Mouse (Mus musculus) kidney, postnatal 14 days (tissue): ENCODE measurements around the gene Hnrnpd.
A peak's percentile ranks its signal among the peaks of the same experiment; 100 is the strongest.

Experiments
- DNase-seq: peaks from one replicate; pipeline ENCODE4 v3.0.0; 2022; ENCODE audit warnings: mixed read lengths

The Hnrnpd gene

DNA sequence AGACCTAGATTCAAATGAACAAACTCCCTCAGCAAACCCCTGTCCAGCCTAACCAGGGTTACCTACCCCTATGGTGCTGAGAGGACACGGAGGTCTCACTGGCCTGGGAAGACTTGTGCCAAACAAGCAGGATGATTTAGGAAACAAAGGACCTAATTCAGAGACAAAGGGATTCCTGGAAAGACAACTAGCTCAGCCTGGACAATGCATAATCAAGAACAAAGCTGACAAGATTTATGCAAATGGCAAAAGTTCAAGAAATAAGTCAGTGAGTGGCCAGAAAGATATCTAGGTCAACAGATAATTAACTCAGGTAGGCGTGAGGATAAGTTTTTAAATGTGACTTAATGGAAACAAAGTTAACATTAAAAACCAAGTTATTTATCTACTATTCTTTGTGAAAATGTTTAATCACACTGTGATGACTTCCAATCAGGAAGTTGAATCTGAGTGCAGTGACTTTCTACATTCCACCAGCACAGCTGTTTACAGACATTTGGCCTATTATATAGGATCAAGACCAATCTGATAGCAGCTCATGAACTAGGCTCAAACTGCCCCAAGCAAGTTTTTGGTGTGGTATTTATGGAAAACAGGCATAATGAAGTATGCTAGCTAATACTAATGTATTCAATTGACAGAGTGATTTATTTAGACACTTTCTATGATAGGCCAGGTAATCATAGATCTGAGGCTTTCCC is 19.4 kb downstream of the Hnrnpd start:
- DNase-seq, result no peak

DNA sequence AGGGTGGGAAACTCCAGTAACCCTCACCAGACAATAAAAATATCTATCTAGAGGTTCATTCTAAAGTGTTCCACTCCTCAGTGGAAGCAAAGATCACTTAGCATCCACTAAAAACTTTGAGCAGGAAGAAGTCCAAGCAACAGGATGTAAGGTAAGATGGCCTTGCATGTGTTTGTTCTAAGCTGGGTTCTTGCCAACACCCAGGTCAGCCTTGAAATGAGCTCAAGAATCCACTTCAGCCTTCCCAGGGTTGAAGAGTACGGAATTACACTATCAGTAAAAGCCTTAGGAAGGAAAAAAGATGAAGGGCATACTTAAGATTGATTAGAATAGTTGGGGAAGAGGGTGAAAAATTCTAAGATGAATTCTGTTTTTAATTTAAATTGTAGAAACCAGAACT is 20.1 kb downstream of the Hnrnpd start:
- no peak for DNase-seq

DNA sequence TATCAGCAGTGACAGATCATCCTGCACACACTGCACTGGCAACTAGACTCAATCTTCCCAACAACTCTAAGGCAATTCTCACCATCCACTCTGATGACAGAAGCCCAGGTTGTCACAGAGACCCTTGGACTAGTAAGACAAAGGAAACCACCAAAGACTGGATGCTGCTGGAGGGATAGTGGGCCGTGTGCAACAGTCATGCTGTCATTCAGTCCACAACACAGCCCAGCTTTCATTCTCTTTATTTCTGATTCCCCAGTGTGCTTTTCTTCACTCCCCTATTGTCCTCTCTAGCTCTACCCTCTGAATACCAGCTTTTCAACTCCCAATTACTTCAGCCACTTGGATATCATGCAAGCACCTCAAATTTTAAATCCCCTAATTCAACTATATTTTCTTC is 24.9 kb downstream of the Hnrnpd start:
- no peak for DNase-seq

DNA sequence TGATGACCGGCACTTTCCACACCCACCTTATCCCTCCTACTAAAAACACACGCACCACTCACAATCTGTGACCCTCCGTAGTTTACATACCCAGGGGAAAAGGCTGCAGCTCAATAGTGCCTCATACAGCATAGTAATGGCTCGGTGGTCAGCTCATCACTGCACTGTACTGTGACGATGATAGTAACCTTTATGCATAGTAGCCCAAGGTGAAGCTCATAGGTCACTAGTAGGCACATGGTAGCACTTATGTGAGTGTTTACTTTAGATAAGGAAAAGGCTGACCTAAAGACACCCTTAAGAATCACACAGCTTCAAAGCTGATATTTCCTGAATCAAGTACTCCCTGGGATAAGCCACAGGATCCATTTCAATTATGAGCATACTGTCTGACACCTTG is 26.2 kb downstream of the Hnrnpd start:
- no peak for DNase-seq

DNA sequence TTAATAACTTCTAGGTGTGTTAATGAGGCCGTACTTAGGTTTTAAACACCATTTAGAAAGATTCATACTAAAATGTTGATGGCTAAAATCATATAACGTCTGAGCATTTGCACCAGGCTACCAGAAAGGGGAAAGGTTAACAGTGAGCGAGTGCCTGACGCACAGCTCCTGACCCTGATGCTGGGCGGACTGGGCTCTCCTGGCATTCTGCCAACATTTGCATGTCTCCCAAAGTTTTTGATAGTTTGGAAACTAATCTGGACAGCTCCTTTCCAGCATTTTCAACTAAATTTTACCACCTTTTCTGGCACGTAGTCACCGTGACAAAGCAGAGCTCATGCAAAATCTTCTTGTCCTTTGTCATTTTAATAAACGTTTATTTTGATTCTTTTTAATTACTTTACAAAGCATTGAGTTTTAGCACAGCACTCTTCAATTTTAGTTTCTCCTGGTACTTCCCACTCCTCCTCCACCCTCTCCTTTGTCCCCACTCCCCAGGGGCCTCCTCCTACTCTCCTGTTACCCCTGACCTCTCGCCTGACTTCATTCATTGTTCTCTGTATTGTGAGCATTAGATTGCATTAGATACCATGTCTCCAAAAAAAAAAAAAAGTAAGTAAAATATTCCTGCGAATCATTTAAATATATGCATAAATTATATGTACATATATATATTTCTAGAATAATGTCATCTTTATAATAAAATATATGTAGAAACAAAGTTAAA is 36.8 kb downstream of the Hnrnpd start:
- no peak for DNase-seq

DNA sequence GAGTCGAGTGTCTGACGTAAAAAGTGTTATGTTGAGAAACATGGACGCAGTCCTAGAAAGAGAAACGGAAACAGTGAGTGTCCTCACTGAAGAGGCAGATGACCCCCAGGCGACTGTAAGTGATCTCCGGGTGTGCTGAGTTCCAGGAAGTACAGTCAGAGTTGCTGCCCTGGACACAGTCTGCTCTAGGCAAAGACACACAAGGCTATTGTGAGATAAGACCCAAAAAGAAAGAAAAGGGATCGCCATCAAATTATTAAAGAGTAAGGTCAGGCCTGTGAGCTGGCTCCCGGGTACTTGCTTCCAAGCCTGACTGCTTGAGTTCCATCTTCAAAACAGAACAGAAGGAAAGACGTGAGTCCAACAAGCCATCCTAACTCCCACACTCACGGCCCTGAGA is 37.5 kb downstream of the Hnrnpd start:
- no peak for DNase-seq

DNA sequence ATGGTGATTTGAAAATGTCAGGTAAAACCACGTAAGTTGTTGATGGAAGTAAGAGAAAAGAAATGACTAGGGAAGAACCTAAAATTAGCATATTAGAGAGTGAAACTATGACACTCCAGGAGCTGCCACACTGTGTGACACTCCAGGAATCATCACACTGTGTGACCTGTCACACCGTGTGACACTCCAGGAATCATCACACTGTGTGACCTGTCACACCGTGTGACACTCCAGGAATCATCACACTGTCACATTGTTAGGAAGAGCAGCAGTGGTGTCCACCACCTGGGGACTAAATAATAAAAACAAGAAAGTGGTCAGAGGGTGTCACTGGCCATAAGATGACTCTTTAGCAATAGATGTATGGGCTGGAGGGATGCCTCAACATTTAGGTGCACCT is 39.3 kb downstream of the Hnrnpd start:
- DNase-seq, result no peak

DNA sequence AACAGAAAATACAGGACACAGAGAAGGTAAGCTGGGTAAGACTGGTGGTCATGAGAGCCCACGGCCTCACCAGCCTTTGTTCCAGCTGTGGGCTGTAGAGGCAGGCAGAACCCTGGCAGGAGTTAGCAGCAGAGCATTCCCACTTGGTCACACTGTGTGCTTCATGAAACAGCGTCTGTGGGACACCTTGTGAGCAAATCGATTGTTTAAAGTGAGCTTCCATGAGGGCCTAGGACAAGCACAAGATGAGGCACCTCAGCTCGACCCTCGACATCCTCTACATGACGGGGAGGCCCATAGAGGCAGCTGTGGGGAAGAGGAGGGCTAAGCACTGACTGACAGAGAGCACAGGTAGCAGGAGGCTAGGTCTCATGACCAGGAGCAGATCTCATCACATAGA is 46.8 kb downstream of the Hnrnpd start:
- no peak for DNase-seq

DNA sequence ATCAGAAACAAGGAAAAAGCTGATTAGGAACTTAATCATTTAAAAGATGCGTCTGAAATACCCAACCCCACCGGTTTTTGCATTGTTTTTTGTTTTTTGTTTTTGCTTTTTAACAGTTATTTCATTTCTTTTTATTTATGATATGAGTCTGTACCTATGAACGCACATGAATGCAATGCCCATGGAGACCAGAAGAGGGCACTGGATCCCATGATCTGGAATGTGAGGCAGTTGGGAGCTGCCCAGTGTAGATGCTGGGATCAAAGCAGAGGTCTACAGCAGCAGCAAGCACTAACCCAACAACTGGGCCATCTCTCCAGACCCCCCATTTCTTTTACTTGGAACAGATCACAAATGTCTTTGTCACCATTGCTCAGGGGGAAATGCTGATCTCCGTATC is 50.8 kb downstream of the Hnrnpd start:
- peak; percentile 55 for DNase-seq

DNA sequence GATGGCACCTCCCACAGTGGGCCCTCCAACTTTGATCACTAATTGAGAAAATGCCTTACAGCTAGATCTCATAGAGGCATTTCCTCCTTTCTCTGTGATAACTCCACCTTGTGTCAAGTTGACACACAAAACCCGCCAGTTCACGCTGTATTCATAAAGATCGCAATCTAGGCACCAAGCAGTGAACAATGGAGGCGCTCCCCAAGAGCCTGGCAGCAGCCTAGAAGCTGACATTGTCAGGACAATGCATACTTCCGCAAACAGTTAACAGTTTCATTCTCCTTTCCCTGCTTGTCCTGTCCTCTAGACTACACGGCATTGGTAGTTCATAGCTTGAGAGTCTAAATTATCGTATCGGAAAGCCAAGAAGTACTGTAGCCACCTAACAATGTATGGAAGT is 56.7 kb downstream of the Hnrnpd start:
- no peak for DNase-seq

DNA sequence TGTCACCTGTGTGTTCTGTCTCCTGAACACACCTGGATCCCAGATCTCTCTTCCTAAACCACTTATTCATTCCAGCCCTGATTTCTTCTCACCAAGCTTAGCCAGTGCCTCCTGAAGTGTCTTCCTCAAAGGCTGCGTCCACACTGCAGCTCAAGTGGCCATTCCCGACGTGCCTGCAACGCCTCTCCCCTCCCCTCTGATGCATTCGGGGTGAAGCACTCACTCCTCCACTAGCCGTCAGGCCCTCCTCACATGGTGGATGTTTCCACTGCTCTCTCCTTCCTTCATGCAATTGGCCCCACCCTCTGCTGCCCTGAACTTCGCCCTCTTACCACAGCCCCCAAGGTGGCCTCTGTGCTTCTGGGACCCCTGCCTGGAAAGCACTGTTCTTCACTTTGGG is 63.2 kb downstream of the Hnrnpd start:
- DNase-seq, result no peak

DNA sequence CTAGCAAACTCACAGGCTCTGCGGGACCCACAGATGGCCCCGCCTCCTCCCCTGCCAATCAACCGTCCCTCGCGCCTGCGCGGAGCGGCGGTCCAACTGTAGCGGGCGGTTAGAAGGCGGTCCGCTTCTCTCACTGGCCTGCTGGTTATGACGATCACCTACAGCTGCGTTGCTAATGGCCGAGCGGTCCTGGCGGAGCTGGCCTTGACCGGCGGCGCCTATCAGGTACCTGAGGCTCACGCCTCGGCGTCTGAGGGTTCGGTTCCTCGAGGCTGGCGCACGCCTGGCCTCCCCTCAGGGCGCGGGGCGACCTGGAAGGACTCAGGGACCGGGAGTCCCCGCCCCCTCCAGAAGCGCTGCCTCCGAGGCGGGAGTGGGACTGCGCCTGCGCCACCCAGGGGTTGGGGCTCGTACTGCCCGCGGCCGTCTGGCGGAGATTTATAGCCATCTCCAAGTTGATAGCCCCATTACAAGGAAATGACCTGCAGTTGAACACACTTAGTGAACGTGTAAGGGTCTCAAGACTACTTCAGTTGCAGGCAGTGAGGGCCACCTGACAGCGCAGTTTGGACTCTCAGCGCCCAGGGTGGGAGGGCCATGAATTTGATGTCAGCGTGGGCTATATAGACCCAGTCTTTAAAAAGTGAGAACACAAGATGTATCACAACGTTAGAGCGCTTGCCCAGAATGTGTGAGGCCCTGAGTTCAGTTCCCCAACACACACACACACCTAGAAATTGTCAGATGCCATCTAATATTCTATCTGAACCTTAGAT is 72.4 kb downstream of the Hnrnpd start, which contains the start of gene Vamp9:
TSS of gene Vamp9 (plus strand) at position 74 of the 776 bp plus-strand sequence.
- peak; percentile 97 for DNase-seq
